Mouse (Mus musculus): ENCODE data around the gene Wdr20. TPM values are rescaled to one million over a fixed set of nuclear protein-coding genes. Genes with fewer than 3 reads are reported as not detected.

Wdr20 gene
- polyA plus RNA-seq, 1 experiment = 11.6 TPM

- TF ChIP-seq GATA1 (IDR thresholded peaks at IDR 0.05; ENCODE audit: low read length) = no peak
These were observed 30.3 kb upstream of the Wdr20 start for GRCm38 (mm10) chr12:110707451-110707850.

DNA sequence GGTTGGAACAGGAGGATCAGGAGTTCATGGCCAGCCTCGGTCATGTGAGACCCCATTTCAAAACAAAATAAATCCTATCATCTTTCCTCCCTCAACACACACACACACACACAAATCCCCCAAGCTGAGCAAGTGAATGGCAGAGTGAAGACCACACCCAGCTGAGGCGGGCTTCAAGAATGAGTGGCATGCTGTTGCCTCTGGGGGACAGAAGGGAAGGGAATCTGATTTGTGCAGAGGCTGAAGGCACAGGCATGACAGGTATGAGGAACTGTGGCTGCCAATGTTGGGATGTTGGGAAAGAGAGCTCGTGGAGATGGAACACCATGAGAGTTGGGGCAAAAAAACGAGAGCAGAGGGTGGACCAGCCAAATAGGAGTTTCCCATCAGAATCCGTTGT is 26.5 kb upstream of the Wdr20 start:
- no peak for TF ChIP-seq GATA1 (IDR thresholded peaks at IDR 0.05; ENCODE audit: low read length)

DNA sequence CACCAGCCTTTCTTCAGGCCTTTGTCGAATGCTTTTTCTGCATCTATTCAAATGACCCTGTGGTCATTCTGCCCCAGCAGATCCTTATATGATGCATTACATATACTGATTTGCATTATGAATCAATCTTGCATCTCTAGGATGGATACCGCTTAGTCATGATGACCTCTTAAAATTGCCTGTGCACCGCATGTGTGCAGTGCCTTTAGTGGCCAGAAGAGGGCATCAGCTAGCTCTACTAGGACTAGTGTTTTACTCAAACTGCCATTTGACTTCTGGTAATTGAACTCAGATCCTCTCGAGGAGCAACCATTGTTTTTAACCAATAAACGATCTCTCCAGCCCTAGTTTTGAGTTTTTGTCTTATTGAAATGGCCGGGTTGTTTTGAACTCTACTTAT is 24.0 kb upstream of the Wdr20 start:
- no peak for TF ChIP-seq GATA1 (IDR thresholded peaks at IDR 0.05; ENCODE audit: low read length)

DNA sequence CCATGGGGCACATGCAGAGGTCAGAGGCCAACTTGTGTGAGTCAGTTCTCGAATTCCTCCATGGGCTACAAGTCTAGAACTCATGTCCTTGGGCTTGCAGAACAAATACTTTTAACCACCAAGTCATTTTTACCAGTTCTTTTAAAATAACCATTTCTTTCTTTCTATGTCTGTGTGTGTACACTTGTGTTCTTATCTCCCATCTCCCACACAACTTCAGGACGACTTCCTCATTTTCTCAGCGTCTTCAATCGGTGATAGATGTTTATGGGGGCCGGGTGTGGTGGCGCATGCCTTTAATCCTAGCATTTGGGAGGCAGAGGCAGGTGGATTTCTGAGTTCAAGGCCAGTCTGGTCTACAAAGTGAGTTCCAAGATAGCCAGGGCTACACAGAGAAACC is 23.5 kb upstream of the Wdr20 start:
- no peak for TF ChIP-seq GATA1 (IDR thresholded peaks at IDR 0.05; ENCODE audit: low read length)

- no peak for TF ChIP-seq GATA1 (IDR thresholded peaks at IDR 0.05; ENCODE audit: low read length)
These were observed 21.7 kb upstream of the Wdr20 start for GRCm38 (mm10) chr12:110716004-110716403.

DNA sequence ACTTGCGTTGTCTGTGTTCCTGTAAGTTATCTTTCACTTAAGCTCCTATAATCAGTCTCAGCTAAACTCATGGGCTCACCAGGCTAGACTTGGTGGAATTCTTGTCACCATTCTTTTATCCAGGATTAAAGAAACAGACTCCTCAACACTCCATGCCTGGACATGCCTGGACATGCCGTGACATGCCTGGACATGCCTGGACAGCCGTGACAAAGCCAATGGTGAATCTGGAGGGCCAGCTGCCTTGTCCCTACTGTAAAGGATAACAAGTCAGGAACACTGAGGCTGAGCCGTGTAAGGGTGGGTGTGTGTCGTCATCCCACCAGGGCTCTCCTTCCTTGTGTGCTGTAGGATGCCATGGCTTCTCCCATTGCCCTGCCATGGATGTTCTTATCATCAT is 12.7 kb upstream of the Wdr20 start:
- TF ChIP-seq GATA1 (IDR thresholded peaks at IDR 0.05; ENCODE audit: low read length) = no peak

GRCm38 (mm10) chr12:110725489-110725888 is 12.3 kb upstream of the Wdr20 start:
- TF ChIP-seq GATA1 (IDR thresholded peaks at IDR 0.05; ENCODE audit: low read length) = no peak

DNA sequence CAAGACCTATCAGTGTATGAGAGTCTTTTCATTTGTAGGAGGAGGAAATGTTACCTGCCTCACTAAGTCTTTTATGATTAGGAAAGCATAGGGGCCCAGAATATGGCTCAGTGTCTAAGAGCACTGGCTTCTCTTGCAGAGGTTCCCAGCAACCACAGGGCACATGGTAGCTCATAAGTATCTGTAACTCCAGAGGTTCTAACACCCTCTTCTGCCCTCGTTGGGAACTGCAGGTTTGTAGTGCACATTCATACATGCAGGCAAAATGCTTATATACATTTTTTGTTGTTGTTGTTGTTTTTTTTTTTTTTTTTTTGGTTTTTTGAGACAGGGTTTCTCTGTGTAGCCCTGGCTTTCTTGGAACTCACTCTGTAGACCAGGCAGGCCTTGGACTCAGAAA is 11.3 kb upstream of the Wdr20 start:
- no peak for TF ChIP-seq GATA1 (IDR thresholded peaks at IDR 0.05; ENCODE audit: low read length)

- no peak for TF ChIP-seq GATA1 (IDR thresholded peaks at IDR 0.05; ENCODE audit: low read length)
These were observed 1.1 kb upstream of the Wdr20 start for GRCm38 (mm10) chr12:110736641-110737040.

DNA sequence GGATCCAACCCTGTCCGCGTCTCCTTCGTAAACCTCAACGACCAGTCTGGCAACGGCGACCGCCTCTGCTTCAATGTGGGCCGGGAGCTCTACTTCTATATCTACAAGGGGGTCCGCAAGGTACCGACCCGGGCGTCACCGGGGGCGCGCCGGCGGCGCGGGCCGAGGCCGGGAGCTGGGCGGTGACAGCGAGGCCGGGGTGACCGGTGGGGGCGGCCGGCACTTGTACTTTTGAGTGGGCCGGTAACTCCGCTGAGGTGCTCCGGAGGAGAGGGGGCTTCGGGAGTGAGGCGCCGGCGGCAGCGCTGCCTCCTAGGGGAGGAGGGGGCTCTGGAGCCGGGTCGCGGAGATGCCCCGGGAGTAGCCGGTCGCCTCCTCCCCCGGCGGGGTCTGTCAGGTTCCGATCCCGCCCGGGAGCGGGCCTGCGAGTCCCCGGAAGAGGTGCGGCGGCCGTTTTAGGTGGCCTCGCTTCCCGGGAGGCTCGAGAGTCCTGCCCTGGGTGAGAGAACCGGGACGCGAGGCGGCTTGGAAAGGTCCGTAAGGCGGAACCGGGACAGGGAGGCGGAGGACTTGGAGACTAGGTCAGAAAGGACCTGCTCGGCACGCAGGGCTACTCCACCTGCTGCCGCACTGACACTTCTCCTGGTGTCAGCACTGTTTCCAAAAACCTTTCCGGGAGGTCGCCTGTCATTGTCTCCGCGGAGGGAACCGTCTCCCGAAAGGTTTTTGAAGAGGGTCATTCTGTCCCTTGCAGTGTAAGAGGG is 596 bp downstream of the Wdr20 start:
- TF ChIP-seq GATA1 (IDR thresholded peaks at IDR 0.05; ENCODE audit: low read length) = no peak

GRCm38 (mm10) chr12:110750770-110751439 is 13.2 kb downstream of the Wdr20 start:
- TF ChIP-seq GATA1 (IDR thresholded peaks at IDR 0.05; ENCODE audit: low read length) = no peak

DNA sequence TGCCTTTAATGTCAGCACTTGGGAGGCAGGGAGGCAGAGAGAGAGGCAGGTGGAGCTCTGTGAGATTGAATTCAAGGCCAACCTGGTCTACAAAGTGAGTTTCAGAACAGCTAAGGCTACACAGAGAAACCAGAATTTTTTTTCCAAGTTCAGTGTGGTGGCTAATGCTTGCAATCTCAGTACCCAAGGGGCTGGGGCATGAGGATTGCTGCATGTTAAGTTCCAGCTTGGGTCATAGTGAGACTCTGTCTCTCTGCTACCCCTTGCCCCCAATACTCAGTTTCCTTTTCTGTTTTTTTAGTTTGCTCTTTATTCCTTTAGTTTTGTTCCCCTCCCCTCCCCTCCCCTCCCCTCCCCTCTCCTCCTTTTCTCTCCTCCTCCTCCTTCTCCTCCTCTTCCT is 15.0 kb downstream of the Wdr20 start:
- TF ChIP-seq GATA1 (IDR thresholded peaks at IDR 0.05; ENCODE audit: low read length) = no peak

DNA sequence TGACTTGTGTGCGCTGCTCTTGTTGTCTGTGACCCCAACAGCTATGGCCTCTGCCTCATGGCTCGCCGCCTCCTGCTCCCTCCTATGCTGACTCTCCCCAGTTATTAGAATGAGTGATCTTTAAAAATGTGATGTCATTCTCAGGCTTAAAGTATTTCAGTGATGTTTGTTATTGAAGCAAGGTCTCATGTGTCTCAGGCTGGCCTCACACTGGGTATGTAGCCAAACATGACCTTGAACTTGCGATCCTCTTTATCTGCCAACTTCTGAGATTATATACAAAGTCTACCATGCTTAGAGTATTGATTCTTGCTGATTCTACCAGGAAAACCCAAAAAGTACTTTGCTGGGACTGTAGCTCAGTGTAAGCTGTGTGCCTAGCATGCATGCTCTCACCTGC is 16.2 kb downstream of the Wdr20 start:
- no peak for TF ChIP-seq GATA1 (IDR thresholded peaks at IDR 0.05; ENCODE audit: low read length)

DNA sequence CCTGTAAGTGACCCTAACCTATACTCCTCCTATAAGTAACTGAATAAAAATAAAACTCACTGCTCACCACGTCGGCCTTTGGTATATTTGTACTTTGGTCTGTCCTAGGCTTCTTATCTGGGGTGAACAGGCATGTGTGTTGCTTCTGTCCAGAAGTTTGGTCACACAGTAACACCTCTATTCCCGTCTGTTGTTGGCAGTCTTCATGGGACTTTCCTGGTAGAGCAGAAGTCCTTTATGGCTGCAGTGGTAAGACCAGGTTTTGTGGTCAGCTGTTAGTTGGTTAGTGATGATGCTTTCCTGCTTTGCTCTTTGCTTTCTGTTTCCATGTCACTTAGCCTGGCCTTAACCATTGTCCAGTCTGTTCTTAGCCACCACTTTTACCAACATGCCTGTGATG is 19.4 kb downstream of the Wdr20 start:
- TF ChIP-seq GATA1 (IDR thresholded peaks at IDR 0.05; ENCODE audit: low read length) = no peak

- TF ChIP-seq GATA1 (IDR thresholded peaks at IDR 0.05; ENCODE audit: low read length) = no peak
These were observed 21.2 kb downstream of the Wdr20 start for GRCm38 (mm10) chr12:110758932-110759331.

GRCm38 (mm10) chr12:110762321-110762720 is 24.6 kb downstream of the Wdr20 start:
- no peak for TF ChIP-seq GATA1 (IDR thresholded peaks at IDR 0.05; ENCODE audit: low read length)

GRCm38 (mm10) chr12:110764531-110764930 is 26.8 kb downstream of the Wdr20 start:
- no peak for TF ChIP-seq GATA1 (IDR thresholded peaks at IDR 0.05; ENCODE audit: low read length)
